Mouse (Mus musculus): ENCODE data around the gene Ankrd42. TPM values are rescaled to one million over a fixed set of nuclear protein-coding genes. Genes with fewer than 3 reads are reported as not detected.

Gene Ankrd42
- polyA plus RNA-seq, 1 experiment from 2014 or later, result 0.93 TPM

DNA sequence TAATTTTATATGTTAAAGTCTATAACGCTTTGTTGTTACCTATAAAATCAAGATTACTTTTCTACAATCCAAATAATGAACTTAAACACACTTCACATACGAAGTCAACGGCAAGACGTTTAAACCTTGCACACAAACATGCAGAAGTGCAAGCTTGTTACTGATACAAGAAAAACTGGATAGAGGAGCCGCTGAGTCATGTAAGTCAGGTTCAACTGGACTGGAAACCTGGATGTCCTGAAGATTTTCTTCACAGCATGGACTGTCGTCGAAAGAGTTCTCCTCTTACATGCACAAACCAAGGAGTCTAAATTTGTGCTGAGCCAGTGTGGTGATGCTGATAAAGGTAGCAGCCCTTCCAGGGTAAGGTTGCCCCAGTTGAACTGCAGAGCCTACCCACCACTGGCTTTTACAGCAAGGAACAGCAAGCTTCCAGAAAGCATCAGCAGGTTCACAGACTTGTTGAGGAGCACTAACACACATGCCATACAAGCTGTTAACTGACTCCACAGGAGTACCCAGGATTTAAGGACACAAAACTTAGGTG is 29.4 kb upstream of the Ankrd42 start:
- Histone ChIP-seq H3K9ac (ENCODE audit: low read depth, low read length) (no peak overlapping the region), H3K4me2 (replicated peaks; ENCODE audit: low read depth) (peak overlapping the region; percentile 69), H3K4me1 (replicated peaks; ENCODE audit: control insufficient read depth, insufficient read depth, low read length) (peaks cover 5% of the 10 kb centered on the region; the same call in 1 of the 2 replicates), H3K4me3 (ENCODE audit: low read depth, low read length) (0 out of 2 replicates have a peak overlapping the region, but pooled peaks have one; percentile 85), H3K36me3 (ENCODE audit: control insufficient read depth, insufficient read depth) (peaks cover 8% of the 10 kb centered on the region; the same call in 1 of the 2 replicates), H3K9me3 (ENCODE audit: control insufficient read depth) (no peaks in the 10 kb centered on the region), H3K27me3 (replicated peaks; ENCODE audit: control insufficient read depth, insufficient read depth, low read length) (no peaks in the 10 kb centered on the region), H3K27ac (ENCODE audit: low read depth, low read length) (0 out of 2 replicates have a peak overlapping the region, but pooled peaks have one; percentile 30)
- ATAC-seq, result no peak
- 55% methylated on average over 7 of the region's 7 CpGs for WGBS
- no peak for TF ChIP-seq CTCF (IDR thresholded peaks at IDR 0.05; ENCODE audit: low read depth)

DNA sequence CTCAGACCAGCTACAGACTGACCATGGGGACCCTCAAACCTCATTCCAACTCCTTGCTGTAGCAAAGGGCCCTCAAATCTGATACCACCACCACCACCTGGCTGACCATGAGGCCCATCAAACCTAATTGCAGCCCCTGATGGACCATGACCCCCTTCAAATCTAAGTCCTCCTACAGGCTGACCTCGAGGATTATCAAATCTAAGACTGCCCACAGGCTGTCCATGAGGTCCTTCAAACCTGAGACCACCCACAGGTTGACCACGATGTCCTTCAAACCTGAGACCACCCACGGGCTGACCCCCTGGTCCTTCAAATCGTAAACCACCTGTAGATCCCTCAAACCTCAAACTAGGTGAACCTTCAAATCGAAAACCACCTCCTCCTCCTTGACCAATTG is 21.1 kb upstream of the Ankrd42 start:
- Histone ChIP-seq H3K9ac (ENCODE audit: low read depth, low read length) (no peak overlapping the region), H3K27ac (ENCODE audit: low read depth, low read length) (peak overlapping the region; percentile 28; the same call in 1 of the 2 replicates), H3K27me3 (replicated peaks; ENCODE audit: control insufficient read depth, insufficient read depth, low read length) (no peaks in the 10 kb centered on the region), H3K4me2 (replicated peaks; ENCODE audit: low read depth) (no peak overlapping the region), H3K36me3 (ENCODE audit: control insufficient read depth, insufficient read depth) (peaks cover 55% of the 10 kb centered on the region), H3K4me3 (ENCODE audit: low read depth, low read length) (no peak overlapping the region), H3K4me1 (replicated peaks; ENCODE audit: control insufficient read depth, insufficient read depth, low read length) (peaks cover 3% of the 10 kb centered on the region; the same call in 1 of the 2 replicates), H3K9me3 (ENCODE audit: control insufficient read depth) (no peaks in the 10 kb centered on the region)
- no peak for TF ChIP-seq CTCF (IDR thresholded peaks at IDR 0.05; ENCODE audit: low read depth)
- ATAC-seq, result no peak
- 98% methylated on average over 5 of the region's 5 CpGs for WGBS

DNA sequence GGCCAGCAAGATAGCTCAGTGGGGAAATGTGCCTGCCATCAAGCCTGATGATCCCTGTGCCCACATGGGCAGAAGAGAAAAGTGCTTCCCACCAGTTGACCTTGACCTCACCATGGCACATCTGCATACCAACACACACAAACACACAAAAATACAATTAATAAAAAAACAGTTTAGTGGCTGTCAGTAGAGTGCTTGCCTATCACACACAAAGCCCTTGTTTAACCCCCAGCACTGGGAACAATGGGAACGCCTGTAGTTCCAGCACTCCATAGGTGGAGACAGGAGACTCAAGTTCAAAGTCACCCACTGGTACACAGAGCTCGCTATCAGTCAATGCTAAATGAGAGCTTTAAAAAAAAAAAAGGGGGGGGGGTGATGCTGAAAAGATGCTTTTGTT is 19.4 kb upstream of the Ankrd42 start:
- peaks cover 3% of the 10 kb centered on the region; the same call in 1 of the 2 replicates for H3K4me1 ChIP-seq (replicated peaks; ENCODE audit: control insufficient read depth, insufficient read depth, low read length)
- no peak for ATAC-seq
- H3K9ac ChIP-seq (ENCODE audit: low read depth, low read length), result no peak overlapping the region
- no peak overlapping the region for H3K27ac ChIP-seq (ENCODE audit: low read depth, low read length)
- no peak overlapping the region for H3K4me3 ChIP-seq (ENCODE audit: low read depth, low read length)
- H3K27me3 ChIP-seq (replicated peaks; ENCODE audit: control insufficient read depth, insufficient read depth, low read length), result no peaks in the 10 kb centered on the region
- TF ChIP-seq CTCF (IDR thresholded peaks at IDR 0.05; ENCODE audit: low read depth), result no peak
- H3K9me3 ChIP-seq (ENCODE audit: control insufficient read depth), result no peaks in the 10 kb centered on the region
- H3K36me3 ChIP-seq (ENCODE audit: control insufficient read depth, insufficient read depth), result peaks cover 50% of the 10 kb centered on the region
- no peak overlapping the region for H3K4me2 ChIP-seq (replicated peaks; ENCODE audit: low read depth)
- 76% methylated on average over 2 of the region's 2 CpGs for WGBS

DNA sequence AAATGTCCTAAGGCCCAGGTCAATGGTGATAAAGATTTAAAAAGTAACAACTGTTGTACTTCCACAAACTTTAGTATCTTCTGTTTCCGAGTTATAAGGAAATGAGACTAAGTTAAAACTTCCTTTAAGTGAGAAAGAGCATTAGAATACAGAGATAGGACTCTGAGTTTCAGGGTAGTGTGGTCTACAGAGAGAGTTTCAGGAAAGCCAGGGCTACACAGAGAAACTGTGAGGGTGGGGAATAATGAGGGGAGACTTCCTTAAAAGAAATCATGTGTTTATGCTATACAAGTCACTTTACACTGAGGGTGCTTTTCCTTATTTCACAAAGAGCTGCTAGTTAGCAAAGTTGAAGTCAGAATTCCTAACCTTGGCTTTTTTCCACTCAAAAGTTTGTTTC is 16.4 kb upstream of the Ankrd42 start:
- no peak overlapping the region for H3K4me3 ChIP-seq (ENCODE audit: low read depth, low read length)
- TF ChIP-seq CTCF (IDR thresholded peaks at IDR 0.05; ENCODE audit: low read depth), result no peak
- ATAC-seq, result no peak
- no peak overlapping the region for H3K27ac ChIP-seq (ENCODE audit: low read depth, low read length)
- H3K27me3 ChIP-seq (replicated peaks; ENCODE audit: control insufficient read depth, insufficient read depth, low read length), result no peaks in the 10 kb centered on the region
- no peak overlapping the region for H3K4me2 ChIP-seq (replicated peaks; ENCODE audit: low read depth)
- H3K9ac ChIP-seq (ENCODE audit: low read depth, low read length), result no peak overlapping the region
- 52% methylated on average over 1 of the region's 1 CpGs for WGBS
- H3K9me3 ChIP-seq (ENCODE audit: control insufficient read depth), result no peaks in the 10 kb centered on the region
- peaks cover 3% of the 10 kb centered on the region; the same call in 1 of the 2 replicates for H3K4me1 ChIP-seq (replicated peaks; ENCODE audit: control insufficient read depth, insufficient read depth, low read length)
- peaks cover 42% of the 10 kb centered on the region for H3K36me3 ChIP-seq (ENCODE audit: control insufficient read depth, insufficient read depth)

DNA sequence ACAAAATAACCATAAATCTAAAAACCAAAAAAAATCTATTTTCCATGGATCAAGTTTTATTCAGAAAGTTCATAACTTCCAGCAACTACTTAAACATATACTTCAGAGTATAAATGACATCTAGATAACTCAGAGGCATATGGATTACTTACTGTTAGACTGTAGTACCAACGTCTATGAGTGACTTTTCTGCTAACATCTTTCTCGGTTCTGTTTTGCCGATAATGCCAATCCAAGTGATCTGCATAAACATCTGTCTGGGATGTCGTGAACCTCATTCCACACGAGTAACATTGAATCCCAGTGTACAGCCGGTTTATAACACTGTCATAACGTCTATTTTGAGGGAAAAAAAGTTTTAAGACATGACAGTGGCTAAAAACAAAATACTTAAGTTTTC is 10.8 kb upstream of the Ankrd42 start:
- Histone ChIP-seq H3K9me3 (ENCODE audit: control insufficient read depth) (no peaks in the 10 kb centered on the region), H3K4me1 (replicated peaks; ENCODE audit: control insufficient read depth, insufficient read depth, low read length) (no peaks in the 10 kb centered on the region), H3K36me3 (ENCODE audit: control insufficient read depth, insufficient read depth) (peaks cover 39% of the 10 kb centered on the region), H3K4me2 (replicated peaks; ENCODE audit: low read depth) (no peak overlapping the region), H3K9ac (ENCODE audit: low read depth, low read length) (no peak overlapping the region), H3K4me3 (ENCODE audit: low read depth, low read length) (no peak overlapping the region), H3K27ac (ENCODE audit: low read depth, low read length) (no peak overlapping the region), H3K27me3 (replicated peaks; ENCODE audit: control insufficient read depth, insufficient read depth, low read length) (no peaks in the 10 kb centered on the region)
- TF ChIP-seq CTCF (IDR thresholded peaks at IDR 0.05; ENCODE audit: low read depth), result no peak
- WGBS, result 74% methylated on average over 7 of the region's 7 CpGs
- ATAC-seq, result no peak

DNA sequence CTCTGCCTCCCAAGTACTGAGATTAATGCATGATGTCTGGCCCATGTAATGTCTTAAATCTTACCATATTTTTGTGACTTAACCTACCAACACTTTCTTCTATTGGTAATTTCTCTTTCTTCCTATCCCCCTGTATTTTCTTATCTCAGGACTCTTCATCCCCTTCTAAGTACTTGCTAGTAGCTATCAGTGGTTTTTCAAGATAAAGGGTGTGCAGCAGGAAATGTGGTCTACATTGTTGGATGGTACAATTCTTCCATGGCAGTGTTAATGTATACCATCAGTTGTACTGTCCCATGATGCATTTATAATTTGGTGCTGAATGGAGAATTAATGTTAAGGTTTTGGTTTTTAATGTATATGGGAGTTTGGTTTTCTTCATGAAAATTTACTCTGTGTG is 5.4 kb upstream of the Ankrd42 start:
- no peak overlapping the region for H3K9ac ChIP-seq (ENCODE audit: low read depth, low read length)
- no peak for TF ChIP-seq CTCF (IDR thresholded peaks at IDR 0.05; ENCODE audit: low read depth)
- H3K36me3 ChIP-seq (ENCODE audit: control insufficient read depth, insufficient read depth), result peaks cover 24% of the 10 kb centered on the region
- no peaks in the 10 kb centered on the region for H3K4me1 ChIP-seq (replicated peaks; ENCODE audit: control insufficient read depth, insufficient read depth, low read length)
- no peak overlapping the region for H3K27ac ChIP-seq (ENCODE audit: low read depth, low read length)
- H3K4me2 ChIP-seq (replicated peaks; ENCODE audit: low read depth), result no peak overlapping the region
- no peaks in the 10 kb centered on the region for H3K9me3 ChIP-seq (ENCODE audit: control insufficient read depth)
- H3K4me3 ChIP-seq (ENCODE audit: low read depth, low read length), result no peak overlapping the region
- no peak for ATAC-seq
- no peaks in the 10 kb centered on the region for H3K27me3 ChIP-seq (replicated peaks; ENCODE audit: control insufficient read depth, insufficient read depth, low read length)
